Mouse (Mus musculus): ENCODE results near the gene Hbs1l.

Hbs1l gene

DNA sequence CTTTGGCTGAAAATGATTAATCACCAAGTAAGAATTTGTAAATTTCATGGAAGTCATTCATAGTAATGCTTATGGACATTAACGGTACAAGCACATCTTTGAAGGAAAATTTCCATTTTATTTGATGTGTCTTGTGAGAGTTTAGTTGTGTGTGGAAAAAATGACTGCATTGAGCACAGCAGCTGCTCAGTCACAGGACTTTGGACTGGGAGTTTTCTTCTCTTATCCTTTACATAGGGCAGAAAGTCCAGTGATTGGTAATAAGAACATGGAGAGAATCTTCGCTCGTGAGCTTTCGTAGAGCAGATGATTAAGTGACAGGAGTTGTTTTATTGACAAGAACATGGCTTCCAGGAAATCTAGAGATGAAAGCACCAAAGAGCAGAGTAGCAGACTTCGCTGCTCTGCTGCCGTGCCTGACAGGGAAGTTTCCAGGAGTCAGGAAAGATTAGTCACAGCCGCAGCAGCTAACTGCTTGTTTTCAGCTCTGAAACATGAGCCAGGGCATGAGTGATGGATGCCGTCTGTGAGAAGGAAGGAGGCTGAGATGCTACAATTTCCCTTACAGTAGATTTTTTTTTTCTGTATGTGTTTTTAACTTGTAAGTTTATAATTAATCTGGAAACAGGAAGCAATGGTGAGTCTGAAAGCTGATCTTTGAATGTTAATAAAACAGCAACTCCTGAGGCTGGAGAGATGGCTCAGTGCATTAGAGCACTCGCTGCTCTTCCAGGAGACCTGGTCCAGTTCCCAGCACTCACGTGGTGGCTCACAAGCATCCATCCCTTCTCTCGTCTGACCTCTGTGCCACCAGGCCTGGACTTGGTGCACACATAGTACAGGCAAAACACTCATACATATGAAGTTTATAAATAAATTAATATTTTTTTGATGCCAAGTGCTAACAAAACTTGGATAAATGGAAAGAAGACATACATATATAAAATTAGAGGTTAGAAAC, 9.2 kb downstream of the Hbs1l start:
- no peak for DNase-seq (ENCODE audit: low spot score in 2 of 2)

- DNase-seq (ENCODE audit: low spot score in 2 of 2), result no peak
Measured at GRCm38 (mm10) chr10:21313732-21314131, 18.0 kb downstream of the Hbs1l start.

DNA sequence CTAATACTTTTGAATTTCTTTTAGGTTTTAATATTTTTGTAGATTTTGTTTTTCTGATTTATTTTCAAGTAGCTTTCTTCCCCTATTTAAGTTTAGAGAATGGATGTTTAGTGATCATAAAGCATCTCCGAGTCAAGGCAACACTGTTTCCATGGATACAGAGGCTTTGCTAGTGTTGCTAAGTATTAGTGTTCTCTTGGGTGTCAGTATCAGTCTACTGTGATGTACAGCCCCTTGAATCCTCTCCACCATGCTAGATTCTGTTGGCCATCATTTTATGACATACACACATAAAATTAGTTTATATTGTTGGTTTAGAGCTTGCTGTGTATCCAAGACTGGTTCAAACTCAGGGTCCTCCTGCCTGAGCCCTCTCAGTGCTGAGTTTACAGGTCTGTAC, 20.3 kb downstream of the Hbs1l start:
- no peak for DNase-seq (ENCODE audit: low spot score in 2 of 2)

DNA sequence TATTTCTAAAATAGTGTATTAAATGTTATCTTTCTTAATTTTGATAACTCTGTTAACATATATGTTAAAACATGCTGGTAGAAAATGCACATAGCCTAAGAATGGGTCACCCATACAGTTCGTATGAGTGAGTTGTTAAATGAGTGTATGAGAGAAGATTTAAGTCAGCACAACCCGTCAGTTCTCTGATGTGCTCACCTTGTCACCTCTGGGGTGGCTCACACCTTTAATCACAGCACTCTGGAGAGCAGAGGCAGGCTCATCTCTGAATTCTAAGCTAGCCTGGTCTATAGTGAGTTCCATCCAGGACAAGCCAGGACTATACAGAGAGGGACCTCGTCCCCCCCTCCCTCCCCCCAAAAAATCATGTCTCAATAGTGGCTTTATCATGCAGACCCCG, 22.5 kb downstream of the Hbs1l start:
- DNase-seq (ENCODE audit: low spot score in 2 of 2), result no peak

- DNase-seq (ENCODE audit: low spot score in 2 of 2), result no peak
Measured at GRCm38 (mm10) chr10:21318996-21319395, 23.2 kb downstream of the Hbs1l start.

DNA sequence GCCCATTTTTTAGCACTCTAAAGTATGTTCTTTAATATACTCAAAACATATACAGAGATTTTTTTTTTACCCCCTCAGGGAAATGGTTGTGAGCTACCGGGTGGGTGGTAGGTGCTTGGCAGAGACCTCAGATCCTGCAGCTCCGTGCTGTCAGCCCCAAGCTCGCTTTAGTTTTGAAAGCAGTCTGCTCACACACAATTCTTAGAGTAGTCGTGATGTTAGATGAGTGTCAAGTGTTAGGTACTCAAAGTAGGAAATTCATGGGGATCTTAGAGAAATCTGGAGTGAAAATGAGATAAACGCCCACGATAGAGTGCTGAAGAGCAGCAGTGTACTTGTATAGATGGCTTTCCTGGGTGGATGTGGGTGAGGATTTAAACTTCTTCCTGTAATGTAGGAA, 24.8 kb downstream of the Hbs1l start:
- no peak for DNase-seq (ENCODE audit: low spot score in 2 of 2)

- no peak for DNase-seq (ENCODE audit: low spot score in 2 of 2)
Measured at GRCm38 (mm10) chr10:21326352-21326751, 30.6 kb downstream of the Hbs1l start.

DNA sequence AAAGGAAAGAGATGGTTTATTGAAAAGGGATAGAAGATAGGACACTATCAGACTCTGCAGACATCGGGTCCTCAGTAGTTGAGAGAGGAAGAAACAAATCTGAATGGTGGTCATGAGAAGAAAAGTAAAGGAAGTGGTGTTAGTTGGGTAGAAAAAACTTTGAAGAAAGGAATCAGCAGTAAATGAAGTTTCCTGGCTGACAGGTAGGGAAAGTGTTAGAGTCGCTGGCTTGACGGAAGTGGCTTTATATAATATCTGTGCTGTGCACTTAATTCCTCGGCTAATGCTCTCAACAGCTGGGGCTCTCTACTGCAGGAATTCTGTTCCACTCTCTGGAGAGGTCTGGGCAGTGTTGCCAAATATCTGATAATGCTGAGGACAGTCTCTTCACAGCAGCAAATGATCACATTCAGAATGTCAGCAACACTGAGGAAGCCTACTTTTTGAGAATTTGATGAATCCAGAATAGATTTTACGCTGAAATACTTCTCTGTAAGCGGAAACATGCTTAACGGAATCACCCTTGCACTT, 31.9 kb downstream of the Hbs1l start:
- DNase-seq (ENCODE audit: low spot score in 2 of 2), result no peak

DNA sequence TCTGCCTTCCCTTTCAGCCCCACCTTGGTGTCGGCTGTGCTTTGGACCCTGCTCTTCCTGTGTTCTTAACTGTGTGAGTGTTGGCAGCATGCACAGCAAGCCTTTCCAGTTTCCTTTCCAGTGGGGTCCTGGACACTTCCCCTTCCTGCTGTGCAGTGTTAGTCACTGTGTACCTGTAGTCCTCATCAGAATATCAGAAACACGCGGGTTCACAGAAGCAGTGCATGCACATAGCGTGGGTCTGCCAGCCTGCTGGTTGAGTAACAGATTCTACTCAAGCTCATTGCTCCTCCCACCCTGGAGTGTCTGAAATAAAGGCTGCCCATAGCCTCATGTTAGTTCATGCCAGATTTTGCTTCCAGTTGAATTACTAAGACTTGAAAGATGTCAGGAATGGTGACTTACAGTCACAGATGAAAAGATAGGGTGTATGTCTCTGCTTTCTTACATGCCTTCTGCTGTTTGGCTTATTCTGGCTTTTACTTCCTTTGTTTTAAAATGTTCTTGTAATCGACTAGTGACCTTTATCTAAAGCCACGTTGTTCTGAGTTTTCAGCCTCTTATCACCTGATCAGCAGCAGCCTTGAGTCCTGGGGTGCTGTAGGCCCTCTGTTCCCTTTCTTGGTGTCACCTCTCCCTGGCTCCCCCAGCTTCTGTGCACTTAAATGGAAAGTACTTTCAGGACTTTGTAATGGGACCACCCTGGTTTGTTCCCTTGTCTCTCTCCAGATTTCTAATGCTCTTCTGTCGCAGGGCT, 38.7 kb downstream of the Hbs1l start:
- DNase-seq (ENCODE audit: low spot score in 2 of 2), result no peak

- DNase-seq (ENCODE audit: low spot score in 2 of 2), result no peak
Measured at GRCm38 (mm10) chr10:21335534-21335933, 39.8 kb downstream of the Hbs1l start.

DNA sequence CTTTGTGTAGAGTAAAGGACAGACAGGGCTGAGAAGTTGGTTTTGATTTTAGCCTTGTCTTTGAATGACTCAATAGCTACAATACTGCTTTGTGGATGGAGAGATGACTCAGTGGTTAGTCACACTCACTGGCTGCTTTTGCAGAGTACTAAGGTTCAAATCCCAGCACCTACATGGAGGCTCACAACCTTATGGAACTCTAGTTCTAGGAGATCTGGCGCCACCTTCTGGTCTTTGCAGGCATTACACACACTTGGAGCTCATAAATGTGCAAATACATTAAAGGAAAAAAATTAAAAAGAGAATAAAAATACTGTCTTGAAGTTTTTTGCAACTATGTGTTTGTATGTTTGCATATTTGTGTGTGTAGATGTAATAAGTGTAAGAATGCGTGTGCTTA, 41.4 kb downstream of the Hbs1l start:
- DNase-seq (ENCODE audit: low spot score in 2 of 2), result peak; percentile 49 to 52

DNA sequence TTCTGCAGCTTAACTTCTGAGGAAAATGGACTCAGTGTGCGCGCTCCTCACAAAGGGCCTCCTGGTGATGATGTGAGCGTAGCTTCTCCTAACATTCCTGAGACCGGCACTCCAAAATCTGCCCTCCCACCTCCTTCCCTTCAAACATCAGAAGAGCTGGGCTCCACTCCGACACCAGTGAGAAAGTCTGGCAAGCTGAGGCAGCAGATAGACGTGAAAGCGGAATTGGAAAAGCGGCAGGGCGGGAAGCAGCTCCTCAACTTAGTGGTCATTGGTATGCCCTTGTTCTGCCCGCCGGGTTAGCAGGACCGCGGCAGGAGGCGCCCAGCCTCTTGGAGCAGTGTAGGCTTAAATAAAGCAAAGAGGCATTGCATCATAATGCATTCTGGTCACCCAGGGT, 45.9 kb downstream of the Hbs1l start:
- DNase-seq (ENCODE audit: low spot score in 2 of 2), result no peak

DNA sequence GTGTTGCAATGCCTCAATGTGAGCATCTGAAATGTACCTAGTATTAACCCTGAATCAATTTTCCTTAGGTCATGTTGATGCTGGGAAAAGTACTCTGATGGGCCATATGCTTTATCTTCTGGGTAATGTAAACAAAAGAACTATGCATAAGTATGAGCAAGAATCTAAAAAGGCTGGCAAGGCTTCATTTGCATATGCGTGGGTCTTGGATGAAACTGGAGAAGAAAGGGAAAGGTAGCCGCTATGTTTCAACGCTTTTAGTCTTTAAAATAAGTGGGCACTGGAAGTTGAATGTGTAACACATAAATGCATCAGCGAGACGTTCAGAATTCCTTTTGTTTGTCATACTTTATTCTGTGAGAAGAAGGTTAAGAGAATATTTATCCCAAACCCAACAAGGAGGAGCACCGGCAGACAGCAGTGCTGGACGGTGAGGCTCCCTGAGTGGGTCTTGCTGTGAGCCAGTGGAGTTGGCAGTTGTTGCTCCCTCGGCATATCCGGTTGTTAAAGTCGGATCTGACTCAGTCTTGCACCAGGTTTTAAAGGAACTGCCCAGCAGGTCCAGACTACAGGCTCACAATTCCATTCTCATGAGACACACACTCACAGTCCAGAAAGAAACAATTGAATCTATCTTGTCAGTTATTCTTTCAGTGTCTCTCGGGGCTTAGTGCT, 46.7 kb downstream of the Hbs1l start:
- no peak for DNase-seq (ENCODE audit: low spot score in 2 of 2)

GRCm38 (mm10) chr10:21347332-21347731, 51.6 kb downstream of the Hbs1l start:
- DNase-seq (ENCODE audit: low spot score in 2 of 2), result no peak

DNA sequence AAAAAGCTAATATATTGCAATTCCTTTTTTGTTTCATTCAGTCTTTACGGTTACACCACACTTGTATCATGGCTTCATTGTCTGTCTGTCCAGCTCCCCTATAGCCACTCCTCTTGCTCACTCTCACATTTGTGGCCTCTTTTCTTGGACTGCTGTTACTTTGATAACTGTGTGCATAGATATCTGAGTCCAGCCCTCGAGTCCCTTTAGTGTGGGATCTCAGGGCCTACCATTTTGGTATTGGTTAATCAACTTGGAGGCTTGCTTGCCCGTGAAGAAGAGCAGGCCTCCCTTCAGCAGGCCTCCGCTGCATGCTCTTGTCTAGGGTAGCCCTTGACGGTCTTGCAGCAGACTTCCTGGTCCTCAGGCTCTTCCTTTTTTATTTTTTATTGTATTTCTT, 53.7 kb downstream of the Hbs1l start:
- no peak for DNase-seq (ENCODE audit: low spot score in 2 of 2)

GRCm38 (mm10) chr10:21349946-21350345, 54.2 kb downstream of the Hbs1l start:
- DNase-seq (ENCODE audit: low spot score in 2 of 2), result no peak

DNA sequence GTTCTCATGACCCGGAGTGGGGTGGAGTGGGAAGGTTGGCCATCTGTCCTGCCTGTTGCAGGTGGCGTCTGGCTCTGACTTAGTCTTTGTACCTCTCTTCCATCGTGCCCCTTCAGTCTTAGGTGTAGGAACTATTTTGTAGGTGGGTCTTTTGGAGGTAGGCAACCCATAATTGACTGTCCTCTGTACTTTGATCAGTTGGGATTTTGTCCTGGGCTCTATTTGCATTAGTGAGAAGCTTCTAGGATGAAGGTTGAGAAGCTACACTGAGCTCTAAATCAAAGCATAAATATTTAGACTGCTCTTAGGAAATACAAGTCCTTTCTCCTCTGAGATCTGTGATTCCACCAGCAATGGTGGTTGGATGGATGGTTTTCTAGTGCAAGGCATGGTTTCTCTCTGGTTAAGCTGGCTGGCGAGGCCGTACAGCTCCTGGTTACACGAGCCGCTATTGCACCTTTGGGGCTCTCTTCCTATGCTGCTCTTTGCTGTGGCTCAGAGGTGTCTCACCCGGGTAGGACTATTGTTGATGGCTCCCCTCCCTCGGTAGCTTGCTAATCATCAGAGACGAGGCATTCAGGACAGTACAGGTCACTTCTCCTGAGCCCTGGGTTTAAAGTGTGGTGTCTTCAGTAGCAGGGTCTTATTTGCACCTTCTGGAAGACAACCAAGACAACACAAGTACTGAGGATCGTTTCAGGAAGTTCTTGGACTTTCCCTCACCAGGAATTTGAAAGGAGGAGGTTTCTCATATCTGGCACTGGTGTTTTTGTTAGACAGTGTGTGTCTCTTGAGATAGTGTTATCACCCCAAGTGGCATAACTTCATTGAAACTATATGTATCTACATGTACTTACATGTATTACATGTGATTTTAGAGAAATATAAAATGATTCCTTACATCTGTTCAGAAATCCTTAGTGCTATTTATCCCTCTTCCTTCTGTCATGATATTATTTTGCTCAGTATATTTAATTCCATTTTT, 55.0 kb downstream of the Hbs1l start:
- no peak for DNase-seq (ENCODE audit: low spot score in 2 of 2)

DNA sequence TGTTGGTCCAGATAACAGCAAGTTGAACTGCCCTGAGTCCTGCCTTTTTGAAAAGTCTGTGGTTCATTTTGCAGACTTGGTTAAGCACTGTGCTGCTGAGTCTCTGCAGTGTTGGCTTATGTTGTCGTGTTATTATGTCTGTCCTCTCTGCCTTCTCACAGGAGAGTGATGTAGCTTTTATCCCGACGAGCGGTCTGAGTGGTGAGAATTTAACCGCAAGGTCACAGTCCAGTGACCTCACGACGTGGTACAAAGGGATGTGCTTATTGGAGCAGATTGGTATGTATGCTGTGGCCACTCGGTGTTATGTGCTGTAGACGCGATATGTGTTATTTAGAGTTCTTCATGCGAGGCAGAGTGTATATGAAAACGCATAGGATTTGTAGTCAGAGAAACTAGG, 56.0 kb downstream of the Hbs1l start:
- no peak for DNase-seq (ENCODE audit: low spot score in 2 of 2)

GRCm38 (mm10) chr10:21353890-21354289, 58.1 kb downstream of the Hbs1l start:
- DNase-seq (ENCODE audit: low spot score in 2 of 2), result no peak

- no peak for DNase-seq (ENCODE audit: low spot score in 2 of 2)
Measured at GRCm38 (mm10) chr10:21354506-21354905, 58.7 kb downstream of the Hbs1l start.

DNA sequence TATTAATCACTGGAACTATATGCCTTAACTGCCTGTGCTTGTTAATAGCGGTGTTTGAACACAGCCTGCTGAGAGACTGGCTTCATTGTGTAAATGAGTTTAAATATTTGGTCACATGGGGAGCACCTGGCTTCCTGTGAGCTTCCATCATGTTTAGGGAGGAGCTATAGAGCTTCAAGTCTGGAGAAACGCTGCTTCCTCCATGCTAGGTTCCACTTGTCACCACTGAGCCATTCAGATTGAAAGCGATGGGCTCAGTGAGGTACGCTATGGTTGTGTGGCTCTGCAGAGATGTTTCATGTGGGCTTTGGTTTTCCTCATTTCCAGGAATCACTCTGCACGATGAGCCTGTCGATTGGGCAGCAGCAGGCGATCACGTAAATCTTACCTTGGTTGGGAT, 62.2 kb downstream of the Hbs1l start:
- DNase-seq (ENCODE audit: low spot score in 2 of 2), result no peak

All from natural killer cell, adult 2 months (primary cell).